Mouse (Mus musculus): ENCODE data around the gene Lctl.

DNA sequence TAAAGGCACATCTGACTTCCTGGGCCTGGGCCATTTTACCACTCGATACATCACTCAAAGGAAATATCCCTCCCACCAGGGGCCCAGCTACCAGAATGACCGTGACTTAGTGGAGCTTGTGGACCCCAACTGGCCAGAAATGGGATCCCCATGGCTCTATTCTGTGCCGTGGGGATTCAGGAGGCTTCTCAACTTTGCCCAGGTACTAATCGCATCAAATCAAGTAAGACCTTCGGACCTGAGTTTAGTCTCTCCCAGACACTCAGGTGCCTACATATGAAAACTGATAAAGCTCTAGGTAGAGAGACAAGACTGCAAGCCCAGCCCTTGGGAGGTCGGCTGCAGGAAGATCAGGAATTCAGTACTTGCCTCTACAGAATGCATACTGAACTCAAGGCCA, 14.7 kb downstream of the Lctl start:
- TF ChIP-seq CTCF (IDR thresholded peaks at IDR 0.05; ENCODE audit: low read depth, low read length) (no peak), POLR2A (IDR thresholded peaks at IDR 0.05; ENCODE audit: borderline replicate concordance, low read depth, low read length) (no peak)
